Mouse (Mus musculus): ENCODE measurements around the gene G3bp1.

GRCm38 (mm10) chr11:55453640-55454039 is 15.8 kb upstream of the G3bp1 start:
- TF ChIP-seq TAL1 (IDR thresholded peaks at IDR 0.05; ENCODE audit: low read length): no peak
- no peak for TF ChIP-seq GATA1 (IDR thresholded peaks at IDR 0.05; ENCODE audit: low read length)
